Mouse (Mus musculus) lung, adult 2 months (tissue): Measurements from ENCODE around the gene Hephl1. TPM values are rescaled to one million over a fixed set of nuclear protein-coding genes. Genes with fewer than 3 reads are reported as not detected.
A peak's percentile ranks its signal among the peaks of the same experiment; 100 is the strongest.

ENCODE experiments used
- DNase-seq: peaks from one replicate; pipeline ENCODE4 v3.0.0; 2022
- H3K4me1 ChIP-seq: fragments of 200-500 bp; 2 replicates; pipeline ENCODE4 v1.6.1; 2011; ENCODE audit warnings: low read length; ENCODE audit not compliant: control insufficient read depth, insufficient read depth
- H3K4me3 ChIP-seq: fragments of 200-500 bp; replicated peaks from 2 replicates; pipeline ENCODE3; 2011; ENCODE audit warnings: low read depth, mild to moderate bottlenecking, control low read depth, low read length; ENCODE audit errors: extremely low read depth
- CTCF ChIP-seq: fragments of 200-500 bp; IDR thresholded peaks from 2 replicates; pipeline ENCODE4 v1.5.1; 2011; ENCODE audit warnings: mild to moderate bottlenecking, low read length, control low read depth; ENCODE audit not compliant: insufficient read depth
- POLR2A ChIP-seq: fragments of 200-500 bp; IDR thresholded peaks from 2 replicates; pipeline ENCODE4 v1.6.1; 2011; ENCODE audit warnings: low read depth, mild to moderate bottlenecking, control low read depth, low read length, borderline replicate concordance; ENCODE audit errors: extremely low read depth
- WGBS: fragments of 180-500 bp; shearing (Covaris S2); methylation state at CpG from one replicate; pipeline ENCODE4 v1.1.7; 2018; 5-methylcytosine and 5-hydroxymethylcytosine counted together
- polyA plus RNA-seq: library from polyadenylated mRNA; depleted of rRNA; stranded (reverse); fragments of >200 nt; gene quantifications from 2 replicates; pipeline ENCODE4 v1.2.3, GENCODE M21; 2012

Hephl1 gene
- polyA plus RNA-seq, 1 experiment, result 0.36 TPM

- WGBS, result 94% methylated on average over 2 of the region's 2 CpGs
- Histone ChIP-seq H3K4me1 (peaks cover 7% of the 10 kb centered on the region), H3K4me3 (no peak overlapping the region)
- TF ChIP-seq POLR2A (no peak), CTCF (no peak)
- no peak for DNase-seq
Measured at GRCm38 (mm10) chr9:15036405-15036804, 75.5 kb downstream of the Hephl1 start.

- H3K4me1 ChIP-seq, result peaks cover 7% of the 10 kb centered on the region
- DNase-seq, result no peak
- 97% methylated on average over 7 of the region's 7 CpGs for WGBS
- TF ChIP-seq POLR2A, result no peak
- no peak for TF ChIP-seq CTCF
- no peak overlapping the region for H3K4me3 ChIP-seq
Measured at GRCm38 (mm10) chr9:15035979-15036378, 75.9 kb downstream of the Hephl1 start.

- peaks cover 7% of the 10 kb centered on the region for H3K4me1 ChIP-seq
- WGBS, result 48% methylated on average over 7 of the region's 7 CpGs
- TF ChIP-seq CTCF (no peak), POLR2A (no peak)
- peak; percentile 48 for DNase-seq
- no peak overlapping the region for H3K4me3 ChIP-seq
Measured at GRCm38 (mm10) chr9:15034546-15035273, 77.2 kb downstream of the Hephl1 start.

- Histone ChIP-seq H3K4me1 (peaks cover 7% of the 10 kb centered on the region), H3K4me3 (no peak overlapping the region)
- WGBS, result 62% methylated on average over 5 of the region's 5 CpGs
- peak; percentile 27 for DNase-seq
- peak; percentile 54 for TF ChIP-seq CTCF
- no peak for TF ChIP-seq POLR2A
Measured at GRCm38 (mm10) chr9:15033568-15034160, 78.2 kb downstream of the Hephl1 start.

GRCm38 (mm10) chr9:15032797-15033196 is 79.1 kb downstream of the Hephl1 start:
- 82% methylated on average over 4 of the region's 4 CpGs for WGBS
- peaks cover 7% of the 10 kb centered on the region for H3K4me1 ChIP-seq
- DNase-seq, result no peak
- TF ChIP-seq CTCF (no peak), POLR2A (no peak)
- no peak overlapping the region for H3K4me3 ChIP-seq

GRCm38 (mm10) chr9:15030771-15031170 is 81.1 kb downstream of the Hephl1 start:
- peak; percentile 21 for DNase-seq
- TF ChIP-seq POLR2A (no peak), CTCF (no peak)
- peaks cover 7% of the 10 kb centered on the region for H3K4me1 ChIP-seq
- 52% methylated on average over 8 of the region's 8 CpGs for WGBS
- no peak overlapping the region for H3K4me3 ChIP-seq

GRCm38 (mm10) chr9:15029025-15029727 is 82.7 kb downstream of the Hephl1 start:
- peak; percentile 37 for DNase-seq
- WGBS, result 55% methylated on average over 5 of the region's 5 CpGs

GRCm38 (mm10) chr9:15027725-15028124 is 84.2 kb downstream of the Hephl1 start:
- no peak for DNase-seq
- 71% methylated on average over 3 of the region's 3 CpGs for WGBS
- TF ChIP-seq CTCF (no peak), POLR2A (no peak)

More at GRCm38 (mm10) chr9:15029025-15029727, 82.7 kb downstream of the Hephl1 start:
- H3K4me1 ChIP-seq, result peaks cover 1% of the 10 kb centered on the region
- TF ChIP-seq CTCF, result peak; percentile 76
- TF ChIP-seq POLR2A, result no peak
- no peak overlapping the region for H3K4me3 ChIP-seq

GRCm38 (mm10) chr9:15023049-15023448 is 88.9 kb downstream of the Hephl1 start:
- TF ChIP-seq POLR2A, result no peak
- no peak for TF ChIP-seq CTCF
- Histone ChIP-seq H3K4me1 (no peaks in the 10 kb centered on the region), H3K4me3 (no peak overlapping the region)
- WGBS, result 89% methylated on average over 1 of the region's 1 CpGs
- no peak for DNase-seq

More at GRCm38 (mm10) chr9:15027725-15028124, 84.2 kb downstream of the Hephl1 start:
- Histone ChIP-seq H3K4me3 (no peak overlapping the region), H3K4me1 (no peaks in the 10 kb centered on the region)
